Mouse (Mus musculus): ENCODE measurements at regions not wholly inside any gene's neighbourhood (a gene's known extent, or its start where the extent isn't known, plus 50 kb on each side); places are given as distances from the start of the nearest gene placed in this dataset.

- Histone ChIP-seq H3K4me1 (ENCODE audit: control insufficient read depth in 1 of 2, insufficient read depth in 2 of 2) (no peaks in the 10 kb centered on the region), H3K79me2 (replicated peaks; ENCODE audit: control insufficient read depth, extremely low read depth, insufficient read depth, poor library complexity, severe bottlenecking) (no peaks in the 10 kb centered on the region), H3K27ac (ENCODE audit: insufficient read depth, low read depth) (no peak overlapping the region), H3K4me2 (ENCODE audit: insufficient read depth, low read depth, poor library complexity, severe bottlenecking) (no peak overlapping the region), H3K9me3 (replicated peaks; ENCODE audit: low read length) (peaks cover 48% of the 10 kb centered on the region), H3K36me3 (replicated peaks in 1 of 2; ENCODE audit: control insufficient read depth in 1 of 2, insufficient read depth in 1 of 2, low read length in 1 of 2) (no peaks in the 10 kb centered on the region), H3K4me3 (replicated peaks in 1 of 3; ENCODE audit: low read depth in 2 of 3, low read length in 2 of 3, poor library complexity in 1 of 3) (no peak overlapping the region), H3K27me3 (replicated peaks) (peaks cover 8% of the 10 kb centered on the region), H3K9ac (ENCODE audit: insufficient read depth, low read depth) (no peak overlapping the region)
- in situ Hi-C loops (cut with MboI; ENCODE audit: low pct_ligation_motif_present, low pct_unique_long_range_greater_than_20kb, low sequenced_read_pairs): no loop called here
- DNase-seq (ENCODE audit: extremely low read depth): no peak
- dilution Hi-C loops (cut with MboI; ENCODE audit: extremely low pct_ligation_motif_present, extremely low pct_unique_long_range_greater_than_20kb, low sequenced_read_pairs): no loop called here
- TF ChIP-seq JUND (conservative IDR thresholded peaks at IDR 0.05; ENCODE audit: low read depth, low read length) (no peak), POLR2A (IDR thresholded peaks at IDR 0.05; ENCODE audit: low read depth, low read length) (no peak), MAX (IDR thresholded peaks at IDR 0.05; ENCODE audit: low read length) (no peak), GABPA (IDR thresholded peaks at IDR 0.05; ENCODE audit: insufficient replicate concordance, low read depth, low read length) (no peak), TBP (conservative IDR thresholded peaks at IDR 0.05; ENCODE audit: low read depth, low read length) (no peak), USF1 (IDR thresholded peaks at IDR 0.05; ENCODE audit: low read depth, low read length) (no peak), MYC (IDR thresholded peaks at IDR 0.05; ENCODE audit: low read depth, low read length) (no peak), ZKSCAN1 (IDR thresholded peaks at IDR 0.05; ENCODE audit: borderline replicate concordance, low read depth, low read length) (no peak), MAZ (IDR thresholded peaks at IDR 0.05; ENCODE audit: low read depth, low read length) (no peak), SMC3 (IDR thresholded peaks at IDR 0.05; ENCODE audit: low read depth, low read length) (no peak), RAD21 (IDR thresholded peaks at IDR 0.05; ENCODE audit: low read depth, low read length) (no peak)
Measured at GRCm38 (mm10) chr1:88798473-88798872, 96.5 kb upstream of the Arl4c start.

GRCm38 (mm10) chr1:88798874-88799273, 96.9 kb upstream of the Arl4c start:
- TF ChIP-seq PAX5 (IDR thresholded peaks at IDR 0.05; ENCODE audit: low read length) (no peak), NRF1 (IDR thresholded peaks at IDR 0.05; ENCODE audit: low read depth, low read length) (no peak), KAT2A (IDR thresholded peaks at IDR 0.05; ENCODE audit: insufficient replicate concordance, low read length) (no peak), ETS1 (conservative IDR thresholded peaks at IDR 0.05; ENCODE audit: low read depth, low read length) (no peak), USF1 (IDR thresholded peaks at IDR 0.05; ENCODE audit: low read depth, low read length) (no peak), NELFE (IDR thresholded peaks at IDR 0.05; ENCODE audit: low read depth, low read length) (no peak), CHD2 (IDR thresholded peaks at IDR 0.05; ENCODE audit: low read length) (no peak), JUND (conservative IDR thresholded peaks at IDR 0.05; ENCODE audit: low read depth, low read length) (no peak), IRF4 (IDR thresholded peaks at IDR 0.05; ENCODE audit: low read depth, low read length) (no peak), ELF1 (IDR thresholded peaks at IDR 0.05; ENCODE audit: low read depth, low read length) (no peak), MAFK (IDR thresholded peaks at IDR 0.05; ENCODE audit: insufficient replicate concordance, low read length) (no peak), SIN3A (IDR thresholded peaks at IDR 0.05; ENCODE audit: low read length) (no peak), ZC3H11A (IDR thresholded peaks at IDR 0.05; ENCODE audit: low read depth, low read length) (no peak), MEF2A (IDR thresholded peaks at IDR 0.05; ENCODE audit: borderline replicate concordance, low read depth, low read length) (no peak)
- in situ Hi-C loops (cut with MboI; ENCODE audit: low pct_ligation_motif_present, low pct_unique_long_range_greater_than_20kb, low sequenced_read_pairs): no loop called here
- dilution Hi-C loops (cut with MboI; ENCODE audit: extremely low pct_ligation_motif_present, extremely low pct_unique_long_range_greater_than_20kb, low sequenced_read_pairs): no loop called here

More at GRCm38 (mm10) chr1:88798874-88799273, 96.9 kb upstream of the Arl4c start:
- Histone ChIP-seq H3K4me2 (ENCODE audit: insufficient read depth, low read depth, poor library complexity, severe bottlenecking) (no peak overlapping the region), H3K79me2 (replicated peaks; ENCODE audit: control insufficient read depth, extremely low read depth, insufficient read depth, poor library complexity, severe bottlenecking) (no peaks in the 10 kb centered on the region), H3K9ac (ENCODE audit: insufficient read depth, low read depth) (no peak overlapping the region), H3K4me1 (ENCODE audit: control insufficient read depth in 1 of 2, insufficient read depth in 2 of 2) (no peaks in the 10 kb centered on the region), H3K4me3 (replicated peaks in 1 of 3; ENCODE audit: low read depth in 2 of 3, low read length in 2 of 3, poor library complexity in 1 of 3) (no peak overlapping the region), H3K9me3 (replicated peaks; ENCODE audit: low read length) (peaks cover 50% of the 10 kb centered on the region), H3K27ac (ENCODE audit: insufficient read depth, low read depth) (no peak overlapping the region), H3K27me3 (replicated peaks) (peaks cover 8% of the 10 kb centered on the region), H3K36me3 (replicated peaks in 1 of 2; ENCODE audit: control insufficient read depth in 1 of 2, insufficient read depth in 1 of 2, low read length in 1 of 2) (no peaks in the 10 kb centered on the region)
- no peak for DNase-seq (ENCODE audit: extremely low read depth)
